Mouse (Mus musculus) adipose tissue, adult 10 weeks (tissue): ENCODE data around the gene Myo18b. TPM values are rescaled to one million over a fixed set of nuclear protein-coding genes. Genes with fewer than 3 reads are reported as not detected.

ENCODE experiments used
- polyA plus RNA-seq: library from polyadenylated mRNA; stranded (reverse); fragments of 350-450 nt; fragmentation: Illumina TruSeq; extraction: RNeasy Lipid Tissue Mini Kit (QIAGEN cat#74804); gene quantifications from one replicate; pipeline ENCODE4 v1.2.3, GENCODE M21; 2014; ENCODE audit warnings: low read depth, low replicate concordance

The Myo18b gene
- polyA plus RNA-seq, result 1.6 TPM

GRCm38 (mm10) chr5:112895674-112896654, at the start of gene Myo18b:
Gene Myo18b (minus strand): TSS chr5:112896362.

Other genes with a start within 250 kb of the Myo18b start
- gene Grk3, start 119.4 kb upstream of the Myo18b start, polyA plus RNA-seq, result 11.4 TPM
- not detected for gene Crybb2, start 173.8 kb upstream of the Myo18b start, polyA plus RNA-seq
- gene Crybb3, start 185.2 kb upstream of the Myo18b start, polyA plus RNA-seq, result 2.4 TPM